Mouse (Mus musculus) kidney, postnatal 0 days (tissue): Measurements from ENCODE around the gene Cdkl1. TPM values are rescaled to one million over a fixed set of nuclear protein-coding genes. Genes with fewer than 3 reads are reported as not detected.

Experiments used
- ATAC-seq: fragments of 200-750 bp; cut with Nextera tagmentation; replicated peaks from 2 replicates; pipeline ENCODE4 v1.8.0; 2017; ENCODE audit warnings: low read depth, moderate number of reproducible peaks, moderate TSS enrichment, moderate library complexity; ENCODE audit not compliant: low FRiP score
- DNase-seq: peaks from one replicate; pipeline ENCODE4 v3.0.0-alpha.2; 2016; ENCODE audit warnings: low spot score
- H3K27ac ChIP-seq: fragments of 300-500 bp; sonication (generic); 2 replicates; pipeline ENCODE4 v1.5.1; 2014; ENCODE audit warnings: mild to moderate bottlenecking
- H3K27me3 ChIP-seq: fragments of 300-500 bp; sonication (generic); 2 replicates; pipeline ENCODE4 v1.6.1; 2014; ENCODE audit warnings: low read length, mixed read lengths; ENCODE audit not compliant: insufficient read depth
- H3K36me3 ChIP-seq: fragments of 300-500 bp; sonication (generic); 2 replicates; pipeline ENCODE4 v1.6.1; 2014; ENCODE audit warnings: low read length, mixed read lengths; ENCODE audit not compliant: insufficient read depth
- H3K4me1 ChIP-seq: fragments of 300-500 bp; sonication (generic); replicated peaks from 2 replicates; pipeline ENCODE4 v1.6.1; 2014; ENCODE audit warnings: antibody characterized with exemption, low read length, mixed read lengths; ENCODE audit not compliant: insufficient read depth
- H3K4me2 ChIP-seq: fragments of 300-500 bp; sonication (generic); 2 replicates; pipeline ENCODE4 v1.6.1; 2014; ENCODE audit warnings: mild to moderate bottlenecking, low read length, moderate library complexity, mixed read lengths
- H3K4me3 ChIP-seq: fragments of 300-500 bp; sonication (generic); replicated peaks from 2 replicates; pipeline ENCODE4 v1.5.1; 2014; ENCODE audit warnings: low read depth, low read length
- H3K9ac ChIP-seq: fragments of 300-500 bp; sonication (generic); 2 replicates; pipeline ENCODE4 v1.6.1; 2014; ENCODE audit warnings: low read depth, low read length
- H3K9me3 ChIP-seq: fragments of 300-500 bp; sonication (generic); replicated peaks from 2 replicates; pipeline ENCODE4 v1.6.1; 2016; ENCODE audit warnings: low read length, inconsistent platforms, mixed read lengths
- CTCF ChIP-seq: IDR thresholded peaks from 2 replicates; pipeline ENCODE4 v1.5.1; 2016; ENCODE audit warnings: antibody characterized with exemption, low read depth, mild to moderate bottlenecking, moderate library complexity
- WGBS: fragments of 180-500 bp; shearing (Covaris S2); extraction: QIAGEN DNeasy Blood & Tissue Kit; methylation state at CpG from one replicate; pipeline ENCODE4 v1.1.7; 2014; 5-methylcytosine and 5-hydroxymethylcytosine counted together
- polyA plus RNA-seq: library from polyadenylated mRNA; unstranded; fragments of >200 nt; fragmentation: Nextera tagmentation; extraction: Ambion mirVana; gene quantifications from 2 replicates; pipeline ENCODE4 v1.2.1, GENCODE M21; 2015

Cdkl1 gene
- polyA plus RNA-seq, 1 experiment from 2014 or later, result 85.5 TPM

DNA sequence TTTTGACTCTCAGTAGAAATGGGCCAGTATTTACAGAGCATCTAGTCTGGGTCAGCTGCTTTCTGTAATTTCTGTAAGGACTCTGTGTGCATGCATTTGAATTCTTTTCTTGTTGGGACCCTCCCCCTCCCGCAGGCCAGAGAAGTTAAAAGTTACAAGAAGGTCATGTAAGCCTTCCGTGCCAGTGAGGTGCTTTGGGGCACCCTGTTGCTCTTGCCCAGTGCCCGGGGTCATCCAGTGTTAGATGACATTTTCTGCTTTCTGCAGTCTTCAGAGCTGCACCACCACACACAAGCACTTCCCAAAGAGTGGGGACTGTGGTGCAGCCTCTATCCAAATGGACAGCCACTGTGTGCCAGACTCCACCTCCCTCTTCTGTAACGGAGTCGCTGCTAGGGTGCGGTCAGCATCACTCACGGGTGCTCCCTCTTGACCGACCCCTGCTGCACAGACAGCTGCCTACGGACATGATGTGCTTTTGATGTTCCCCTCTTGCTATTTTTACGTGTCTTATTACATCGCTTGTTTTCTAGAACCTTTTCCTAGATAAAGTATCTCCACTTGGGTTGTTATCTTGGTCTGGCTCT lies 16.4 kb upstream of the Cdkl1 start:
- Histone ChIP-seq H3K36me3 (peaks cover 38% of the 10 kb centered on the region), H3K4me3 (no peak overlapping the region), H3K4me2 (no peak overlapping the region), H3K9me3 (no peaks in the 10 kb centered on the region), H3K4me1 (no peaks in the 10 kb centered on the region), H3K27me3 (no peaks in the 10 kb centered on the region), H3K9ac (no peak overlapping the region), H3K27ac (no peak overlapping the region)
- WGBS, result 61% methylated on average over 11 of the region's 11 CpGs
- no peak for TF ChIP-seq CTCF
- no peak for ATAC-seq
- no peak for DNase-seq

DNA sequence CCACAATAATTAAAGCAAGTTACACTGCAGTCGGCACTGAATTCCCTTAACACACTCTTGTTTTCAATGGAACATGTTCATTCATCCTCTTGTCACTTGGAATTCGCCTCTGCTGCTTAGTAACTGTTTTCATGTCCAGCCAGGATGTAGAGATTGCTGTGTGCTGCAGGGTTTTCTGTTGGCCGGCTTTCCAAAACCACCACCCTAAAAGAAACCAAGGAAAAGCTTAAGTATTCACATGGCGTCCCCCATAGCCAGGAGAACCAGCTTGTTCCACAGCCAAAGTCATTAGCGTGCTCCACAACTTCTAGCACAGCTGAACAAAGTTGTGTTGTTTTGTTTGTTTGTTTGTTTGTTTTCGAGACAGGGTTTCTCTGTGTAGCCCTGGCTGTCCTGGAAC lies 14.1 kb upstream of the Cdkl1 start:
- WGBS, result 88% methylated on average over 6 of the region's 6 CpGs
- ATAC-seq, result no peak
- H3K9me3 ChIP-seq, result no peaks in the 10 kb centered on the region
- peaks cover 27% of the 10 kb centered on the region for H3K36me3 ChIP-seq
- no peaks in the 10 kb centered on the region for H3K4me1 ChIP-seq
- DNase-seq, result no peak
- no peak overlapping the region for H3K9ac ChIP-seq
- H3K27me3 ChIP-seq, result no peaks in the 10 kb centered on the region
- no peak overlapping the region for H3K4me2 ChIP-seq
- TF ChIP-seq CTCF, result no peak
- no peak overlapping the region for H3K4me3 ChIP-seq
- no peak overlapping the region for H3K27ac ChIP-seq

DNA sequence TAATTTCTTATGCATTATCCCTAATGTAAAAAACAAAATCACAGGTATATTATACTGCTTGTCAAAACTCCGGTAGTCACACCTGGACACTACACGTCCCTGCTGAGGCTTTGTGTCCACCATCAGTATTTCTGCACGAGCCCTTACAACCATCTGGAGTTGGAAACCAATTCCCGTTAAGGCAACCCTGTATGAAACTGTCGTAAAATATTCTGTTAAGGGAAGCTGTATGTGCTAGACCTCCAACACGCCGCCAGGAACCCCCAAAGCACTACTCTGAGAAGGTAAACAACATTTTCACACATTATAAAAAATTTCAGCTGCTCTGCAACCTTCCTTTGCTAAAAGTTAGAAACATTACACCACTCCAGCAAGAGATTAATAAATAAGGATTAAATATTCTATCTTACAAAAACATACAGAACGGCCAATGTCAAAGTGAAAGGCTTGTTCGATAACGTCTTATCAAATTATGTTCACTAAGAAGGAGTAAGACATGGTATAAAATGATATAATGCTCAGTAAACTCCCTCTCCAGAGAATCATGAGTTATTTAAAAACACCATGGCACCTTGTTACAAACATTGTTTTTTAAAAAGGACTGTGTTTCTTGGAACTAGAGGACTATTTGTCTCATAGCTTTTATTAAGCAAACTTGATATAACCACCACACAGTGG lies 13.5 kb upstream of the Cdkl1 start:
- WGBS, result 83% methylated on average over 10 of the region's 10 CpGs
- Histone ChIP-seq H3K4me1 (no peaks in the 10 kb centered on the region), H3K9ac (no peak overlapping the region), H3K9me3 (no peaks in the 10 kb centered on the region), H3K36me3 (peaks cover 24% of the 10 kb centered on the region; the same call in 1 of the 2 replicates), H3K27me3 (no peaks in the 10 kb centered on the region), H3K4me3 (no peak overlapping the region), H3K4me2 (no peak overlapping the region), H3K27ac (no peak overlapping the region)
- DNase-seq (no peak), ATAC-seq (no peak)
- no peak for TF ChIP-seq CTCF

DNA sequence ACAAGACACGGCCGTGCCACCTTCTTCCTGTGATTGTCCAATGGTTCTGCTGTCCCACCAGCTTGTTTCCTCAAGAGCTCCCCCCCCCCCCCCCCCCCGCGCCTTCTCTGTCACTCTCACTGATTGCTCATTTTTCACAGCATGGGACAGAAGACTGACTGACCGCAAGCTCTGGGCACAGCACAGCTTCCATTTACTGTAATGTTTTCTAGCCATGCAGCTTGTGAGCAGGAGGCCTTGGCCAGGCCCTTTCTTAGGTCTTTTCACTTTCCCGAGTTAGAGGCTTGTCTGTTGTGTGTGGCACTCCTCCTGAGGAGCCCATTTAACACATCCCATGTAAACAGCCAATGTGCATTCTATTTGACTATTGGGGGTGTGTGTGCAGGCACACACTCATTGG lies 12.1 kb upstream of the Cdkl1 start:
- no peak for TF ChIP-seq CTCF
- DNase-seq (no peak), ATAC-seq (no peak)
- H3K4me1 ChIP-seq, result no peaks in the 10 kb centered on the region
- no peaks in the 10 kb centered on the region for H3K9me3 ChIP-seq
- H3K4me2 ChIP-seq, result no peak overlapping the region
- H3K27me3 ChIP-seq, result no peaks in the 10 kb centered on the region
- H3K36me3 ChIP-seq, result peaks cover 22% of the 10 kb centered on the region; the same call in 1 of the 2 replicates
- no peak overlapping the region for H3K4me3 ChIP-seq
- no peak overlapping the region for H3K9ac ChIP-seq
- 86% methylated on average over 4 of the region's 6 CpGs for WGBS
- no peak overlapping the region for H3K27ac ChIP-seq

DNA sequence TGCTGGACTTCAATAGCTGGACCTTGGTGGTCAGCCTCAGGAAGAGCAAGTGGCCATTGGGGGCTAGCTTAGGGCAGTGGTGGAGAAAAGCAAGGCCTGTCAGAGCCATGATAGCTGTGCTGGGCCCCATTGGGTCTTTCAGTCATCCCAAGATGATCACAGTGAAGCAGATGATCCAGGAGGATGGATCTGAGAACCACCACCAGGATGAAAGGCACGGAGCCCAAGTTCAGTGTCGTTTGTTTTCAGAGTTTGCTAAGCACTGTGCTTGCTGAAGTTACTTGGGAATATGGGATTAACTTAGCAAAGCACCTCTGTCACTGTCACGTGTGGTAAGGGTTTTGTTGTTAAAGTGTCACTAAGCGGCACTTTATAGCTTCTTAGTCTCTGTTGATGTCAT lies 9.5 kb upstream of the Cdkl1 start:
- H3K9me3 ChIP-seq, result no peaks in the 10 kb centered on the region
- H3K4me1 ChIP-seq, result no peaks in the 10 kb centered on the region
- H3K4me2 ChIP-seq, result no peak overlapping the region
- no peak for DNase-seq
- WGBS, result 81% methylated on average over 4 of the region's 4 CpGs
- no peaks in the 10 kb centered on the region for H3K27me3 ChIP-seq
- H3K9ac ChIP-seq, result no peak overlapping the region
- no peak for TF ChIP-seq CTCF
- peaks cover 10% of the 10 kb centered on the region; the same call in 1 of the 2 replicates for H3K36me3 ChIP-seq
- ATAC-seq, result no peak
- H3K4me3 ChIP-seq, result no peak overlapping the region
- no peak overlapping the region for H3K27ac ChIP-seq

DNA sequence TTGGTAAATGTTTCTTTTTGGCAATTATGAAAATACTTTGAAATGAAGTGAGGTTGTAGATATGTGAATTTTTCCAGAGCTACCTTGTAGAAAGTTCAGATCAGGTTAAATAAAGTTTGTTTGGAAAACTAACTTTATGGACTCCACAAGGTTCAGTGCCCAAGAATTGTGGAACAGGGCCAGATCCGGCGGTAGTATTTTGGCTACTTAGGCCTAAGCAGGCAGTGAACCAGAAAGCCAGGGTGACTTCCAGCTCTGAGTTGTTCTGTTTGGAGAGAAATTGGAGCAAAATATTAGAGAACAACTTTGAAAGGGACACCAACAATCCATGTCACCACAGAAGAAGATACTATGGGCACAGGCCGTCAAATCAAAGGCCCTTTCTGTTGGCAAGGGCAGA lies 5.2 kb upstream of the Cdkl1 start:
- TF ChIP-seq CTCF, result no peak

More for the DNA sequence above, 5.2 kb upstream of the Cdkl1 start:
- 49% methylated on average over 3 of the region's 3 CpGs for WGBS
- no peaks in the 10 kb centered on the region for H3K36me3 ChIP-seq
- peak overlapping the region; percentile 48; the same call in 1 of the 2 replicates for H3K27ac ChIP-seq
- H3K27me3 ChIP-seq, result no peaks in the 10 kb centered on the region
- no peak for ATAC-seq
- H3K4me2 ChIP-seq, result no peak overlapping the region
- no peaks in the 10 kb centered on the region for H3K9me3 ChIP-seq
- H3K9ac ChIP-seq, result no peak overlapping the region
- no peak for DNase-seq
- H3K4me1 ChIP-seq, result 0 out of 2 replicates have a peak, but pooled peaks cover under 1% of the 10 kb centered on the region
- no peak overlapping the region for H3K4me3 ChIP-seq
